ENCODE assay signal across 8 mouse cellular contexts in genomic region chr7:27674195-27674521, GRCm38 (mm10). TPM values are rescaled to one million over a fixed set of nuclear protein-coding genes. Genes with fewer than 3 reads are reported as not detected.
DNase-seq lines count a peak whose midpoint lies in the region; ATAC-seq and TF ChIP-seq lines count a peak whose summit lies in the region.

No protein-coding gene starts in this region.

- DNase-seq in lung, postnatal 4 days: no peak
- DNase-seq in forebrain, embryonic 10.5 days (ENCODE audit: extremely low spot score, low spot score): no peak
- no peak for DNase-seq in retina, embryonic 14.5 days (ENCODE audit: low spot score)
- no peak for DNase-seq in cerebellum, adult 9-11 months
- no peak for DNase-seq in urinary bladder, adult 18-20 months (ENCODE audit: low spot score in 2 of 2)

- H3K4me3 ChIP-seq in lung, embryonic 15.5 days: peak overlapping the region; percentile 96
- H3K4me3 ChIP-seq in forebrain, embryonic 10.5 days: peak overlapping the region; percentile 97
- H3K4me3 ChIP-seq in limb, embryonic 13.5 days: peak overlapping the region; percentile 90
- H3K4me3 ChIP-seq in small intestine, adult 2 months (ENCODE audit: low read depth, low read length): peak overlapping the region; percentile 84

- under 1% methylated on average over 31 of the region's 38 CpGs for WGBS in lung, embryonic 15.5 days
- under 1% methylated on average over 38 of the region's 38 CpGs for WGBS in forebrain, embryonic 10.5 days
- WGBS in limb, embryonic 13.5 days: under 1% methylated on average over 31 of the region's 38 CpGs
- WGBS in small intestine, adult 2 months: 1% methylated on average over 36 of the region's 38 CpGs

- peak overlapping the region; percentile 91 for H3K27ac ChIP-seq in lung, embryonic 15.5 days
- H3K27ac ChIP-seq in forebrain, embryonic 10.5 days: peak overlapping the region; percentile 92
- peak overlapping the region; percentile 82; the same call in 1 of the 2 replicates for H3K27ac ChIP-seq in limb, embryonic 13.5 days
- no peak overlapping the region for H3K27ac ChIP-seq in small intestine, adult 2 months (ENCODE audit: insufficient read depth, low read depth, low read length)

- TF ChIP-seq POLR2A in small intestine, adult 2 months (IDR thresholded peaks at IDR 0.05; ENCODE audit: low read depth, low read length): no peak

- H3K27me3 ChIP-seq in lung, embryonic 15.5 days: no peaks in the 10 kb centered on the region
- H3K27me3 ChIP-seq in forebrain, embryonic 10.5 days (ENCODE audit: poor library complexity, severe bottlenecking): no peaks in the 10 kb centered on the region
- H3K27me3 ChIP-seq in limb, embryonic 13.5 days: no peaks in the 10 kb centered on the region
- H3K27me3 ChIP-seq in small intestine, adult 2 months (ENCODE audit: control insufficient read depth, insufficient read depth, low read length): no peaks in the 10 kb centered on the region

- H3K9me3 ChIP-seq in lung, embryonic 15.5 days: no peaks in the 10 kb centered on the region
- H3K9me3 ChIP-seq in forebrain, embryonic 10.5 days: no peaks in the 10 kb centered on the region
- H3K9me3 ChIP-seq in limb, embryonic 13.5 days: no peaks in the 10 kb centered on the region

- peaks cover 22% of the 10 kb centered on the region for H3K4me1 ChIP-seq in lung, embryonic 15.5 days
- peaks cover 36% of the 10 kb centered on the region for H3K4me1 ChIP-seq in forebrain, embryonic 10.5 days
- H3K4me1 ChIP-seq in limb, embryonic 13.5 days: peaks cover 27% of the 10 kb centered on the region
- H3K4me1 ChIP-seq in small intestine, adult 2 months (ENCODE audit: control insufficient read depth, insufficient read depth, insufficient read length, low read length): peaks cover 14% of the 10 kb centered on the region

- peak overlapping the region; percentile 83 for H3K9ac ChIP-seq in lung, embryonic 15.5 days
- H3K9ac ChIP-seq in limb, embryonic 13.5 days: peak overlapping the region; percentile 93

- TF ChIP-seq CTCF in small intestine, adult 2 months (IDR thresholded peaks at IDR 0.05; ENCODE audit: extremely low read depth, insufficient read length, insufficient replicate concordance, low read depth, low read length): no peak

- peak; percentile 73; the same call in 1 of the 2 replicates for ATAC-seq in lung, embryonic 15.5 days (ENCODE audit: borderline replicate concordance, extremely low read depth, low FRiP score, low TSS enrichment)
- peak; percentile 68 for ATAC-seq in limb, embryonic 13.5 days (ENCODE audit: low FRiP score, low read depth)

- peaks cover 5% of the 10 kb centered on the region; the same call in 1 of the 2 replicates for H3K36me3 ChIP-seq in lung, embryonic 15.5 days
- H3K36me3 ChIP-seq in forebrain, embryonic 10.5 days (replicated peaks): peaks cover 29% of the 10 kb centered on the region
- H3K36me3 ChIP-seq in limb, embryonic 13.5 days: peaks cover 19% of the 10 kb centered on the region
- no peaks in the 10 kb centered on the region for H3K36me3 ChIP-seq in small intestine, adult 2 months (ENCODE audit: control insufficient read depth, insufficient read depth, low read length)

- H3K4me2 ChIP-seq in lung, embryonic 15.5 days: peak overlapping the region; percentile 98
- H3K4me2 ChIP-seq in limb, embryonic 13.5 days (replicated peaks): peak overlapping the region; percentile 99

RNA-seq across cellular contexts. Expression of gene Map3k10, which starts 0.2 kb away (rescaled TPM):
- polyA plus RNA-seq in lung, embryonic 15.5 days (2015; fragmentation: Nextera tagmentation; extraction: Ambion mirVana): 6.9 and 7.6 TPM in 2 replicates
- 7.9 and 8.3 TPM in 2 replicates for polyA plus RNA-seq in forebrain, embryonic 10.5 days (2016; fragmentation: Nextera tagmentation; extraction: Ambion mirVana)
- 8.2 and 8.8 TPM in 2 replicates for polyA plus RNA-seq in limb, embryonic 13.5 days (2015; fragmentation: Nextera tagmentation; extraction: Ambion mirVana)
- 11.1 and 16.8 TPM in 2 replicates for polyA plus RNA-seq in small intestine, adult 2 months (2012; rRNA removed)

RNA-seq across cellular contexts. Expression of gene Zfp607b, which starts 15.0 kb away (rescaled TPM):
- polyA plus RNA-seq in lung, embryonic 15.5 days (2015; fragmentation: Nextera tagmentation; extraction: Ambion mirVana): 4.0 and 4.3 TPM in 2 replicates
- polyA plus RNA-seq in forebrain, embryonic 10.5 days (2016; fragmentation: Nextera tagmentation; extraction: Ambion mirVana): 6.7 and 7.6 TPM in 2 replicates
- 4.9 and 6.3 TPM in 2 replicates for polyA plus RNA-seq in limb, embryonic 13.5 days (2015; fragmentation: Nextera tagmentation; extraction: Ambion mirVana)
- polyA plus RNA-seq in small intestine, adult 2 months (2012; rRNA removed): 0.06 and 0.56 TPM in 2 replicates

RNA-seq across cellular contexts. Expression of gene Ttc9b, which starts 20.4 kb away (rescaled TPM):
- 0.09 and 0.60 TPM in 2 replicates for polyA plus RNA-seq in lung, embryonic 15.5 days (2015; fragmentation: Nextera tagmentation; extraction: Ambion mirVana)
- 2.8 and 3.7 TPM in 2 replicates for polyA plus RNA-seq in forebrain, embryonic 10.5 days (2016; fragmentation: Nextera tagmentation; extraction: Ambion mirVana)
- 0.10 TPM in 1 of 2 replicates, not detected in the other for polyA plus RNA-seq in limb, embryonic 13.5 days (2015; fragmentation: Nextera tagmentation; extraction: Ambion mirVana)
- 0.15 and 0.22 TPM in 2 replicates for polyA plus RNA-seq in small intestine, adult 2 months (2012; rRNA removed)

RNA-seq across cellular contexts. Expression of gene Zfp60, which starts 57.0 kb away (rescaled TPM):
- polyA plus RNA-seq in lung, embryonic 15.5 days (2015; fragmentation: Nextera tagmentation; extraction: Ambion mirVana): 33.8 and 38.9 TPM in 2 replicates
- polyA plus RNA-seq in forebrain, embryonic 10.5 days (2016; fragmentation: Nextera tagmentation; extraction: Ambion mirVana): 70.8 and 76.5 TPM in 2 replicates
- 47.5 TPM in 2 replicates for polyA plus RNA-seq in limb, embryonic 13.5 days (2015; fragmentation: Nextera tagmentation; extraction: Ambion mirVana)
- polyA plus RNA-seq in small intestine, adult 2 months (2012; rRNA removed): 0.18 and 0.38 TPM in 2 replicates
